Mouse (Mus musculus) MEL (cell line): ENCODE measurements around the gene Tnfaip8l3. TPM values are rescaled to one million over a fixed set of nuclear protein-coding genes. Genes with fewer than 3 reads are reported as not detected.

ENCODE experiments used
- DNase-seq: peaks from one replicate; pipeline ENCODE4 v3.0.0; 2011; ENCODE audit warnings: low read depth, low spot score
- H3K27ac ChIP-seq: 2 replicates; pipeline ENCODE4 v1.5.1; 2012; ENCODE audit warnings: low read depth, mild to moderate bottlenecking, control low read depth, low read length, moderate library complexity; ENCODE audit not compliant: control insufficient read depth
- H3K27me3 ChIP-seq, 2 experiments: fragments of 150-350 bp in 1 of 2; sonication (generic) in 1 of 2; 2 replicates each; pipeline ENCODE4 v1.6.1; 2012; ENCODE audit warnings: low read length in 2 of 2, mild to moderate bottlenecking in 2 of 2, improper control_type of control experiment in 1 of 2, moderate library complexity in 1 of 2; ENCODE audit not compliant: insufficient read depth in 2 of 2, control insufficient read depth in 1 of 2
- H3K36me3 ChIP-seq, 2 experiments: 2 replicates each; pipeline ENCODE4 v1.6.1; 2012 to 2014; ENCODE audit warnings: low read length in 2 of 2, improper control_type of control experiment in 1 of 2, inconsistent platforms in 1 of 2, mild to moderate bottlenecking in 1 of 2; ENCODE audit not compliant: insufficient read depth in 2 of 2, control insufficient read depth in 1 of 2
- H3K4me1 ChIP-seq, 2 experiments: fragments of 150-350 bp in 1 of 2; sonication (generic) in 1 of 2; 2 replicates each; pipeline ENCODE4 v1.6.1; 2012; ENCODE audit warnings: low read length in 2 of 2, improper control_type of control experiment in 1 of 2, mild to moderate bottlenecking in 1 of 2; ENCODE audit not compliant: insufficient read depth in 2 of 2, control insufficient read depth in 1 of 2
- H3K4me3 ChIP-seq, 2 experiments: fragments of 150-350 bp in 1 of 2; sonication (generic) in 1 of 2; 2 replicates each; pipeline ENCODE4 v1.5.1; 2012; ENCODE audit warnings: low read depth in 2 of 2, low read length in 2 of 2, mild to moderate bottlenecking in 2 of 2, moderate library complexity in 2 of 2, control low read depth in 1 of 2, improper control_type of control experiment in 1 of 2; ENCODE audit not compliant: control insufficient read depth in 1 of 2, insufficient read depth in 1 of 2
- H3K79me2 ChIP-seq: 2 replicates; pipeline ENCODE4 v1.6.1; 2012; ENCODE audit warnings: mild to moderate bottlenecking, low read length, moderate library complexity; ENCODE audit not compliant: control insufficient read depth, poor library complexity, insufficient read depth
- H3K9ac ChIP-seq: 2 replicates; pipeline ENCODE4 v1.6.1; 2012; ENCODE audit warnings: low read depth, mild to moderate bottlenecking, control low read depth, low read length, moderate library complexity; ENCODE audit not compliant: control insufficient read depth, poor library complexity, severe bottlenecking
- H3K9me3 ChIP-seq: fragments of 150-350 bp; sonication (generic); replicated peaks from 2 replicates; pipeline ENCODE4 v1.6.1; 2012; ENCODE audit warnings: mild to moderate bottlenecking, low read length, improper control_type of control experiment, moderate library complexity; ENCODE audit not compliant: insufficient read depth
- BHLHE40 ChIP-seq: IDR thresholded peaks from 2 replicates; pipeline ENCODE4 v1.6.1; 2012; ENCODE audit warnings: low read depth, mild to moderate bottlenecking, inconsistent platforms, low read length, improper control_type of control experiment, borderline replicate concordance
- EP300 ChIP-seq, 2 experiments: IDR thresholded peaks; 2 replicates each; pipeline ENCODE4 v1.6.1; 2011; ENCODE audit warnings: improper control_type of control experiment in 2 of 2, low read length in 2 of 2, low read depth in 1 of 2, mild to moderate bottlenecking in 1 of 2
- ETS1 ChIP-seq: IDR thresholded peaks from 2 replicates; pipeline ENCODE4 v1.6.1; 2012; ENCODE audit warnings: low read depth, mild to moderate bottlenecking, inconsistent platforms, low read length, improper control_type of control experiment, moderate library complexity
- GATA1 ChIP-seq: IDR thresholded peaks from 2 replicates; pipeline ENCODE4 v1.6.1; 2011; ENCODE audit warnings: low read depth, low read length, improper control_type of control experiment
- JUND ChIP-seq: IDR thresholded peaks from 2 replicates; pipeline ENCODE4 v1.6.1; 2011; ENCODE audit warnings: low read depth, mild to moderate bottlenecking, improper control_type of control experiment, low read length
- KAT2A ChIP-seq: conservative IDR thresholded peaks from 2 replicates; pipeline ENCODE4 v1.6.1; 2012; ENCODE audit warnings: low read depth, low read length, improper control_type of control experiment, inconsistent platforms
- MAZ ChIP-seq: IDR thresholded peaks from 2 replicates; pipeline ENCODE4 v1.6.1; 2012; ENCODE audit warnings: low read depth, mild to moderate bottlenecking, inconsistent platforms, low read length, improper control_type of control experiment
- MEF2A ChIP-seq: IDR thresholded peaks from 2 replicates; pipeline ENCODE4 v1.6.1; 2014; ENCODE audit warnings: low read depth, mild to moderate bottlenecking, inconsistent platforms, low read length, improper control_type of control experiment; ENCODE audit not compliant: poor library complexity, insufficient replicate concordance, severe bottlenecking; ENCODE audit errors: extremely low read depth
- NELFE ChIP-seq: IDR thresholded peaks from 2 replicates; pipeline ENCODE4 v1.6.1; 2011; ENCODE audit warnings: low read depth, low read length, improper control_type of control experiment
- POLR2A ChIP-seq, 2 experiments: IDR thresholded peaks; 2 replicates each; pipeline ENCODE4 v1.6.1; 2011 to 2012; ENCODE audit warnings: low read length in 2 of 2, mild to moderate bottlenecking in 2 of 2, control low read depth in 1 of 2, improper control_type of control experiment in 1 of 2, low read depth in 1 of 2, moderate library complexity in 1 of 2; ENCODE audit not compliant: control insufficient read depth in 1 of 2, insufficient read depth in 1 of 2, poor library complexity in 1 of 2
- POLR2AphosphoS5 ChIP-seq: IDR thresholded peaks from 2 replicates; pipeline ENCODE4 v1.6.1; 2012; ENCODE audit warnings: low read depth, borderline replicate concordance, mild to moderate bottlenecking, inconsistent platforms, low read length, moderate library complexity, mixed read lengths
- RAD21 ChIP-seq: IDR thresholded peaks from 2 replicates; pipeline ENCODE4 v1.6.1; 2011; ENCODE audit warnings: mild to moderate bottlenecking, low read depth, low read length, improper control_type of control experiment
- SIN3A ChIP-seq: IDR thresholded peaks from 2 replicates; pipeline ENCODE4 v1.6.1; 2012; ENCODE audit warnings: low read length, improper control_type of control experiment, inconsistent platforms
- SMC3 ChIP-seq: IDR thresholded peaks from 2 replicates; pipeline ENCODE4 v1.6.1; 2011; ENCODE audit warnings: low read depth, low read length, improper control_type of control experiment
- TBP ChIP-seq: IDR thresholded peaks from 2 replicates; pipeline ENCODE4 v1.8.0; 2011; ENCODE audit warnings: low read depth, low read length, improper control_type of control experiment
- TCF12 ChIP-seq: IDR thresholded peaks from 2 replicates; pipeline ENCODE4 v1.6.1; 2014; ENCODE audit warnings: low read depth, mild to moderate bottlenecking, inconsistent platforms, low read length, improper control_type of control experiment, moderate library complexity
- UBTF ChIP-seq: IDR thresholded peaks from 2 replicates; pipeline ENCODE4 v1.6.1; 2012; ENCODE audit warnings: low read depth, mild to moderate bottlenecking, inconsistent platforms, low read length, improper control_type of control experiment, moderate library complexity, borderline replicate concordance; ENCODE audit not compliant: insufficient read depth
- USF2 ChIP-seq, 2 experiments: IDR thresholded peaks; 2 replicates each; pipeline ENCODE4 v1.6.1; 2011 to 2012; ENCODE audit warnings: improper control_type of control experiment in 2 of 2, low read length in 2 of 2, borderline replicate concordance in 1 of 2, inconsistent platforms in 1 of 2, low read depth in 1 of 2, mild to moderate bottlenecking in 1 of 2; ENCODE audit not compliant: insufficient read depth in 1 of 2
- ZC3H11A ChIP-seq: IDR thresholded peaks from 2 replicates; pipeline ENCODE4 v1.6.1; 2012; ENCODE audit warnings: low read depth, mild to moderate bottlenecking, inconsistent platforms, low read length, improper control_type of control experiment
- ZMIZ1 ChIP-seq: IDR thresholded peaks from 2 replicates; pipeline ENCODE4 v1.6.1; 2012; ENCODE audit warnings: low read depth, mild to moderate bottlenecking, inconsistent platforms, low read length, improper control_type of control experiment, moderate library complexity
- ZNF384 ChIP-seq: IDR thresholded peaks from 2 replicates; pipeline ENCODE4 v1.6.1; 2012; ENCODE audit warnings: low read depth, mild to moderate bottlenecking, inconsistent platforms, low read length, improper control_type of control experiment
- polyA plus RNA-seq, 2 experiments: library from polyadenylated mRNA; stranded (reverse) in 1 of 2; unstranded in 1 of 2; fragments of >175 nt in 1 of 2; fragments of >200 nt in 1 of 2; gene quantifications; 2 replicates each; pipeline versions ENCODE4 v1.2.1 to v1.2.4; 2012; ENCODE audit warnings: low replicate concordance in 2 of 2, low read depth in 1 of 2; ENCODE audit not compliant: insufficient read length in 2 of 2, insufficient read depth in 1 of 2, missing spikeins in 1 of 2
- total RNA-seq: library from RNA; depleted of rRNA; stranded (reverse); fragments of 300-350 nt; gene quantifications from 2 replicates; pipeline ENCODE4 v1.2.3, GENCODE M21; 2012

Gene Tnfaip8l3
- total and polyA plus RNA-seq, 3 experiments: not detected

GRCm38 (mm10) chr9:54037717-54038116 is 30.5 kb downstream of the Tnfaip8l3 start:
- Histone ChIP-seq H3K79me2 (no peaks in the 10 kb centered on the region), H3K4me3 (no peak overlapping the region), H3K9me3 (no peaks in the 10 kb centered on the region), H3K36me3 (no peaks in the 10 kb centered on the region), H3K27me3 (peaks cover 0 to 2% of the 10 kb centered on the region in 2 experiments; a peak in 1 of 4 replicates), H3K27ac (no peak overlapping the region), H3K9ac (no peak overlapping the region), H3K4me1 (no peaks in the 10 kb centered on the region)
- TF ChIP-seq UBTF (no peak), ETS1 (no peak), KAT2A (no peak), ZMIZ1 (no peak), JUND (no peak), MAZ (no peak), NELFE (no peak), TCF12 (no peak), USF2 (IDR thresholded peaks at IDR 0.05; ENCODE audit: borderline replicate concordance in 1 of 2, insufficient read depth in 1 of 2, low read depth in 1 of 2, low read length in 2 of 2) (no peak), ZNF384 (no peak), SMC3 (no peak), ZC3H11A (no peak), TBP (no peak), SIN3A (no peak), GATA1 (no peak), EP300 (IDR thresholded peaks at IDR 0.05; ENCODE audit: low read depth in 1 of 2, low read length in 2 of 2) (no peak), MEF2A (no peak), POLR2AphosphoS5 (no peak)
- no peak for DNase-seq

GRCm38 (mm10) chr9:54034691-54035090 is 33.5 kb downstream of the Tnfaip8l3 start:
- Histone ChIP-seq H3K4me1 (no peaks in the 10 kb centered on the region), H3K27ac (no peak overlapping the region), H3K27me3 (peaks cover 0 to 2% of the 10 kb centered on the region in 2 experiments; a peak in 1 of 4 replicates), H3K36me3 (no peaks in the 10 kb centered on the region), H3K4me3 (no peak overlapping the region), H3K79me2 (no peaks in the 10 kb centered on the region), H3K9ac (no peak overlapping the region), H3K9me3 (no peaks in the 10 kb centered on the region)
- DNase-seq: no peak
- TF ChIP-seq POLR2A (IDR thresholded peaks at IDR 0.05; ENCODE audit: control insufficient read depth in 1 of 2, insufficient read depth in 1 of 2, low read depth in 1 of 2, low read length in 2 of 2, poor library complexity in 1 of 2) (no peak), BHLHE40 (no peak), ZMIZ1 (no peak), RAD21 (no peak), ZNF384 (no peak)
